Mouse (Mus musculus) embryonic facial prominence, embryonic 10.5 days (tissue): ENCODE measurements around the gene Gm4216. TPM values are rescaled to one million over a fixed set of nuclear protein-coding genes. Genes with fewer than 3 reads are reported as not detected.
"Not testable (repeated sequence)": the region's sequence is repeated elsewhere in the genome, so short reads cannot be mapped to it uniquely, and the experiment has no call there.

ENCODE experiments used
- DNase-seq: peaks from one replicate; pipeline ENCODE4 v3.0.0-alpha.2; 2017; ENCODE audit warnings: low spot score
- H3K27ac ChIP-seq: fragments of 300-500 bp; sonication (generic); replicated peaks from 2 replicates; pipeline ENCODE4 v1.5.1; 2016; ENCODE audit warnings: mild to moderate bottlenecking
- H3K27me3 ChIP-seq: fragments of 300-500 bp; sonication (generic); replicated peaks from 2 replicates; pipeline ENCODE4 v1.6.1; 2016; ENCODE audit warnings: low read depth, mild to moderate bottlenecking; ENCODE audit not compliant: poor library complexity, severe bottlenecking
- H3K36me3 ChIP-seq: fragments of 300-500 bp; sonication (generic); replicated peaks from 2 replicates; pipeline ENCODE4 v1.6.1; 2016; ENCODE audit warnings: mild to moderate bottlenecking, moderate library complexity
- H3K4me1 ChIP-seq: fragments of 300-500 bp; sonication (generic); 2 replicates; pipeline ENCODE4 v1.6.1; 2016
- H3K4me3 ChIP-seq: fragments of 300-500 bp; sonication (generic); 2 replicates; pipeline ENCODE4 v1.5.1; 2016; ENCODE audit warnings: mild to moderate bottlenecking, moderate library complexity
- H3K9me3 ChIP-seq: fragments of 300-500 bp; sonication (generic); 2 replicates; pipeline ENCODE4 v1.6.1; 2016; ENCODE audit warnings: mild to moderate bottlenecking
- WGBS: fragments of 180-500 bp; shearing (Covaris S2); methylation state at CpG from one replicate; pipeline ENCODE4 v1.1.7; 2016; 5-methylcytosine and 5-hydroxymethylcytosine counted together
- polyA plus RNA-seq: library from polyadenylated mRNA; unstranded; fragments of >200 nt; fragmentation: Nextera tagmentation; extraction: Ambion mirVana; gene quantifications from 2 replicates; pipeline ENCODE4 v1.2.1, GENCODE M21; 2016

Gm4216 gene
- not detected in 2 replicates for polyA plus RNA-seq

GRCm38 (mm10) chr7:23019823-23020222, at the start of gene Gm4216:
Gene Gm4216, minus strand, starts transcription at chr7:23019923.
- H3K4me3 ChIP-seq, H3K4me1 ChIP-seq, DNase-seq, H3K27me3 ChIP-seq, H3K36me3 ChIP-seq, H3K27ac ChIP-seq, H3K9me3 ChIP-seq: not testable (repeated sequence)
- WGBS = no CpG with 5 or more reads among the region's 3 CpGs

- H3K27ac ChIP-seq, H3K9me3 ChIP-seq, H3K4me3 ChIP-seq, H3K27me3 ChIP-seq, H3K4me1 ChIP-seq, DNase-seq, H3K36me3 ChIP-seq: not testable (repeated sequence)
- no CpG with 5 or more reads among the region's 1 CpGs for WGBS
These were observed 47.6 kb upstream of the Gm4216 start, which contains the start of gene Gm8720 for GRCm38 (mm10) chr7:23067356-23067755. Gene Gm8720, minus strand, starts transcription at chr7:23067456.

- not testable (repeated sequence) for H3K27ac ChIP-seq, DNase-seq, H3K4me1 ChIP-seq, H3K9me3 ChIP-seq, H3K27me3 ChIP-seq, H3K36me3 ChIP-seq, H3K4me3 ChIP-seq
- WGBS = no CpG with 5 or more reads among the region's 1 CpGs
These were observed 35.5 kb upstream of the Gm4216 start, which contains the start of gene Vmn1r163 for GRCm38 (mm10) chr7:23055240-23055639. Gene Vmn1r163, plus strand, starts transcription at chr7:23055540.

GRCm38 (mm10) chr7:22984573-22984972, 35.1 kb downstream of the Gm4216 start, which contains the start of gene Gm4214:
Gene Gm4214, minus strand, starts transcription at chr7:22984673.
- not testable (repeated sequence) for H3K27me3 ChIP-seq, H3K9me3 ChIP-seq, H3K27ac ChIP-seq, H3K4me1 ChIP-seq, DNase-seq, H3K36me3 ChIP-seq, H3K4me3 ChIP-seq
- no CpG with 5 or more reads among the region's 5 CpGs for WGBS

Other genes with a start within 250 kb of the Gm4216 start
- gene Vmn1r158, start 229.1 kb downstream of the Gm4216 start, polyA plus RNA-seq = not detected in 2 replicates
- not detected in 2 replicates for gene Vmn1r159, start 176.3 kb downstream of the Gm4216 start, polyA plus RNA-seq
- not detected in 2 replicates for gene Vmn1r160, start 148.7 kb downstream of the Gm4216 start, polyA plus RNA-seq
- not detected in 2 replicates for gene Gm4214, start 35.2 kb downstream of the Gm4216 start, polyA plus RNA-seq
- not detected in 2 replicates for gene Vmn1r163, start 35.6 kb upstream of the Gm4216 start, polyA plus RNA-seq
- gene Gm8720, start 47.5 kb upstream of the Gm4216 start, polyA plus RNA-seq = not detected in 2 replicates
- gene Gm10662, start 124.6 kb upstream of the Gm4216 start, polyA plus RNA-seq = not detected in 2 replicates
- gene Vmn1r165, start 197.4 kb upstream of the Gm4216 start, polyA plus RNA-seq = not detected in 2 replicates
- gene Vmn1r166, start 231.8 kb upstream of the Gm4216 start, polyA plus RNA-seq = not detected in 2 replicates